Mouse (Mus musculus) adrenal gland, adult 18-20 months (tissue): Measurements from ENCODE around the gene Pla2g6. TPM values are rescaled to one million over a fixed set of nuclear protein-coding genes. Genes with fewer than 3 reads are reported as not detected.

ENCODE experiments used
- DNase-seq, 2 experiments: peaks; one replicate each; pipeline ENCODE4 v3.0.0; 2021 to 2022; ENCODE audit warnings: low spot score in 2 of 2
- long read RNA-seq, 2 experiments: library from polyadenylated mRNA; stranded (forward); transcript quantifications; one replicate each; pipeline ENCODE4 v2.0.0; 2021
- total RNA-seq, 2 experiments: library from RNA; stranded (reverse); gene quantifications; 1 replicate in 1 of 2; 2 replicates in 1 of 2; pipeline ENCODE4 v1.2.3; 2021

Pla2g6 gene
- 10 to 100 TPM; 25.3 to 26.5 TPM for total RNA-seq
- long read RNA-seq, experiment 1, transcript Pla2g6-202 (16 exons, 3,365 nt) = major isoform, 14 of 34 reads
- long read RNA-seq, experiment 1, partial matches to known transcripts = 3 of 34 reads
- long read RNA-seq, experiment 1, other reads (novel, unspliced or antisense) = 9 of 34 reads
- long read RNA-seq, experiment 2, transcript Pla2g6-202 (16 exons, 3,365 nt) = major isoform, 16 of 52 reads
- long read RNA-seq, experiment 2, partial matches to known transcripts = 7 of 52 reads
- long read RNA-seq, experiment 2, other reads (novel, unspliced or antisense) = 16 of 52 reads

DNA sequence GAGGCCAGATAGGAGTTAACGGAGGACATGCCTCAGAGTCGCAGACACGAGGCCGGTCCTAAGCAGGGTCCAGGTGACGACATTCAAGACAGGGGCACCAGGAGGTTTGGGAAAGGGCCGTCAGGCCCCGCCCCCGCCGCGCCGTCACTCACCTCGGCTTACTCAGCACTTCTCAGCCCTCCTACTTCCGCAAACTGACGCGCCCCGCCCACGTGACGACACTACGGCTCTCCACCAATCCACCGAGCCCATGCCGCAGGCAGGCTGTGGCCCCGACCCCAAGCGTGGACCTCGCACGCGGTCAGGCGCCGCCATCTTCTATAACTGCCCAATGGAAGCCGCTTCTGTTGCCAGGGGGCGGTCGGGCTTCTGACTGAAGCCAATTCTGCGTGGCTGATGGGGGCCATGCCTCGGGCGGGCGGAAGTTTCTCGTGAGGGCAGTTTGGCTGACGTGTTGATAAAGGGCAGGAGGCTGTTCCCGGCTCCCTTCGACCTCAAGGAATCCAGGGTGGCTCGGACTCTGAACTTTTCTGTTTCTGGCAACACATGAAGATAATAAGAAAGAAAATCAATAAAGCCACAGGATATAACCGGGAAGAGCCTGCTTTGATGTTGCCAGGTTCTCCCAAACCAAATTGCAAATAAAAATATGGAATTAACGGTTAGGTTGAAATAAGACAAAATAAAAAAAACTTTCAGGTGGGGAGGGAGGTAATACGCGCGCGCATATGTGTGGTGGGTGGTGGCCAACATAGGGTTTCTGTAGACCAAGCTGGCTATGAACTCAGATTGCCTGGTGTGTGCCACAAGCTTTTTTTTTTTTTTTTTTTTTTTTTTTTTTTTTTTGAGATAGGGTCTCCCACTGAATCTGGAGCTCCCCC, at the start of gene Pla2g6:
Gene Pla2g6, minus strand, starts transcription at position 333 of the 881 bp plus-strand sequence.
- DNase-seq = peak; percentile 96

DNA sequence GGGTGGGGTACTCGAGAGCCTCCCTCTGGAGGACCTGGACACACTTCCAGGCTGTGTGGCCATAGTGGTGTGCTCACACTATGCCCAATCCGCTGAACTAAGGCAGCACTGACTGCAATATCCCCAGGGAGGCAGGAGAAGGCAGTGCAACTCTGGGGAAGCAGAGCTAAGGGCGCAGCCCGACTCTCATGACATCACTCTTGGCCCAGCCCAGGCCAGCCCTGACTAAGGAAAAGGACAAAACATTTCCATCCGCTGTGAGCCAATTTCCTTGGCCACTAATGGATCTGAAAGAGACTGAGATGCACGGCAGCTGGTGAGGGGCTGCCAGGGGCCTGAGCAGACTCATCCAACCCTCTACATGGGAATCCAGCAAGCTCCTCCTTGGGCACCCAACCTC, 49.5 kb upstream of the Pla2g6 start:
- DNase-seq = peak in 1 of 2 experiments; percentile 54

DNA sequence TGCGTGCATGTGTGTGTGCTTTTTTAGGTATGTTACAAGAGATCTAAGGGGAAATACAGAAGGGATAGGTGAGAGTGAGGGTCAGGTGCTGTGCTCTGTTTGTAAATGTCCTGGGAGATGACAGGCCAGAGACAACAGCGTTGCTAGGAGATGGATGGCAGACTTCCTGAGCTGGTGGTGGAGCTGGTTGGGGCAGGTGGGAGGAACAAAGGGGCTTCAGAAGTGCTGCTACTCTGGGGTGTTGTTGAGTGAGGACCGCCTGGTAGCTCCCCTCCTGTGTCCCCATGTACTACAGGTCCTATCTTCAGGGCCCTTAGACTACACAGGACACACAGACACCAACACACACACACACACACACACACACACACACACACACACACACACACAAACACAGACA, 46.6 kb upstream of the Pla2g6 start:
- no peak for DNase-seq

DNA sequence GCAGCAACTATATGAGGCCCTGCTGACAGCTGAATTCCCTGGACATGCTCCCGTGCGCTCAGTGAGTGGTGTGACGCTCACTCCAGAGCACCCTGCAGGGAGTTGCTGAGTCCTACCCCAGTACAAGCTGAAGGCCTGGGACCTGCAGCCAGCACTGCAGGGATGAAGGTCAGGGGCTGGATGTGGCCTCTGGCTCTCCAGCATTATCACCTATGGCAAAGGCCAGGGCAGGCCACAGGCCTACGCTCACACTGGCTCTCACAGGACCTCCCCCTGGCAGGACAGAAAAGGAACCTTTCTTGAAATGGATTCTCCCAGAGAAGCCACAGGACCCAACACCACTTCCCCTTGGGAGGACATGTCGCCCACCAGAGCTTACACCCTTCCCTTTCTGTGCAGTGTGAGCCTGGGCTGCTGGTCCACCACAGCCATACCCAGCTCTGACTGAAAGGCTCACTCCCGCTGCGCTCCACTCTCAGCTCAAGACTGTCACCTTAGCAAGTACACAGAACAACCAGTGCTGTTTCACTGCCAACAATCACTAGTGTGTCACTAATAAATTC, 42.2 kb upstream of the Pla2g6 start:
- no peak for DNase-seq

DNA sequence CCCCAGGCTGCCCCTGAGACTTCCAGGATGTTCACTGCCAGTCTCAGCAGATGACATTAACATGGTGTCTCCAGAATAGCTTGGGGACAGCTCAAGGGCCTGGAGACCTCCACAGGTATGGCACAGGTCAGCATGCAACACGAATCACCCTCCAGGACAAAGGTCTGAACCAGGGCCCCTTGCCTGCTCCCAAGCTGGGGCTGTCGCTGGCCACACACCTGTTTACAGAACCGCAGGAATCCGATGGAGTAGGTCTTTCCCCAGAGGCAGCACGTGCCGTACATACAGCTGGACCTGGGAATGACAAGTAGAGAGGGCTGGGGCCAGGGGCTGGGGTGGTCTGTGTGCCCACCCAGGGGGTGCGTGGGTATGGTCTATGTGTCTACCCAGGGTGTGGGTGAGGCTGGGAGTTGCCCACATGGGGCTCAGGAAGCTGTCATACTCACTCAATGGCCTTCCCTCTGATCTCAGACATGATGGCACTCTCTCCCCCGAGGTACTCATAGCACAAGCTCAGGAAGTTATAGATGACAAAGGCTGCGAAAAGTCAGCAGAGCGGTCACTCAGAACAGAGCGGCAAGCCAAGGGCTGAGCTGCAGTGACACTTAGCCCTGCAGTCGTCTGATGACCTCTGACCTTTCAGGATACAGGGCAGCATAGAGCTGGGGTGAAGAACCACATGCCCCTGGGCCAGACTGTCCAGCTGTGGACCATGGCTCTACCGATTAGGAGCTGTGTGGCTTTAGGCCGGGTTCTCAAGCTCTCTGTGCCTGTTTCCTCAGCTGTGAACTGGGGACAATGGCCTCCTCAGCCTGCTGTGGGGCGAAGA, 41.5 kb upstream of the Pla2g6 start:
- DNase-seq = no peak

DNA sequence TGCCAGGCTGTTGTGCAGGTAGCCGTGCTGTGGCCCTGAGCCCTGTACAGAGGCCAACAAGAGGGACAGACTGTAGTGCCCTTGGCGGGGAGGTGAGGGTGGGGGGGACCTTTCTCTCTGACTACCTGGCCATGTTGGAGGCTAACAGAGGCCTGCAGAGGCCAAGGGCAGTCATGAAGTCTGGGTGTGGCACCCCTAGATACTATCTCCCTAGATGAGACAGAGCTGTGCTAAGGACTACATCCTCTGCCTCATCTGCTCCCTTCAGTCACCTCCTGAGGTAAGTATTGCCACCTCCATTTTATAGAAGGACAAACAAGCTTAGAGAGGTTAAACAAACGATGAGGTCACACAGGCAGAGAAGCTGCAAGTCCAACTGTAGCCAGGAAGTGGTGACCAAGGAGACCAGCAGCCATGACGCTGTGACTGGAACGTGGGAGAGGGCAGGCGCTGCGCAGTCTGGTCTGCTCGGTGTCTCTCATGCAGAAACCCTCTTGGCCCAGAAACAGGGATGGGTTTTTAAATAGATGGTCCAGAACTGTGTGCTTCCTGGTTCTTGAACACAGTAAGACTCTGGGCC, 40.8 kb upstream of the Pla2g6 start:
- DNase-seq = no peak

DNA sequence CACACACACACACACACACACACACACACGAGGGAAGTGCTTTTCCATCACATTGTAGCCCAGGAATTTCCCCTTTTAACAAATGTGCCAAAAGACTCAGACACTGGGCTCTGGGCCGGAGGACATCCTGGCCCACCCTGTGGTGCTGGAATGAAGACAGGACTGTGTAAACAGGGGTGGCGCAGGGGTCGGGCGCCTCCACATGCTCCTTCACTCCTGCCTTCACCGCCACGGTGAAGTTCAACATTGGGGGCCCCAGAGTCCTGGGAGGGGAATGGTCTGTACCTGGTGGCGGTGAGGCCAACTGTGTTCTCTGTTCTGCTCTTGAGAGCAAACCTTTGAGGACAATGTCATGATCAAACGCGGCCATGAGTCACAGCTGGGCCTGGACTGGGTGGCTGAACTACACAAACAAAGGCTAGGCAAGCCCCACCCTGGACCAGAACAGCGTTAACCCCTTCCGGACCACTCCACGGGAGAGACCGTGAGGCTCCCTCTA, 40.2 kb upstream of the Pla2g6 start:
- peak in 1 of 2 experiments; percentile 29 for DNase-seq

DNA sequence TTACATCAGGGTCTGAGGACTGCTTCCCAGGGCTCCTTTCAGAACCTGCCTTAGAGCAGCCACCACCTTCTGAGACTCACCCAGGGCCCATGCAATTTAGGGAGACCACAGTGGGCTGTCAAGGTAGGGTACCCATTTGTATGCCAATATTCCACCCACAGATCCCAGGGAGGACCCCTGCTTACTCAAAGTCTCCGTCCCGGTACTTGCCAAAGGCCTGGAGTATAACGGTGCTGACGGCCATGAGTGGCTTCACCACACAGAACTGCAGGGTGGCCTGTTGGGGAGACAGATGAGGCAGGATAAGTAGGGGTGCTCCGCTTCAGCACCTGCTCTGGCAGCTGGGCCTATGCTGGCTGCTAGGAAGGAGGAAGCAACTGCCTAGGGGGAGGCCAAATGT, 38.2 kb upstream of the Pla2g6 start:
- DNase-seq = no peak

DNA sequence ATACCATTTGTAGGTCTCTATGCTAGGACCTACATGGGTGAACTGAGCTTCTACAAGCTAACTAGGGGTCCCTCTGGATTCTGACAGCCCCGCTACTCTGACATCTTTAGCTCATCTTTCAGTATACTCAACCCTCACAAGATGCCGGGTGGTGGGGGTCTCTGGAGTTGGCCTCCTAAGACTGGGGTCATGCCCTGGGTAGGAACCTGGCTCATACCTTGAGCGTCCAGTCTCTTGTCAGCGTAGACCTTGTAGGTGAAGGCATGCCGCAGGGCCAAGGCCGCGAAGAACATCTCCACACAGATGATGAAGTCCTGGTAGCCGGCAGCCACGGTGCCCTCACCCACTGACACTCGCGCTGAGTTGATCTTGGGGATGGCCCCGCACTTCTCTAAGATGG, 36.9 kb upstream of the Pla2g6 start:
- no peak for DNase-seq

DNA sequence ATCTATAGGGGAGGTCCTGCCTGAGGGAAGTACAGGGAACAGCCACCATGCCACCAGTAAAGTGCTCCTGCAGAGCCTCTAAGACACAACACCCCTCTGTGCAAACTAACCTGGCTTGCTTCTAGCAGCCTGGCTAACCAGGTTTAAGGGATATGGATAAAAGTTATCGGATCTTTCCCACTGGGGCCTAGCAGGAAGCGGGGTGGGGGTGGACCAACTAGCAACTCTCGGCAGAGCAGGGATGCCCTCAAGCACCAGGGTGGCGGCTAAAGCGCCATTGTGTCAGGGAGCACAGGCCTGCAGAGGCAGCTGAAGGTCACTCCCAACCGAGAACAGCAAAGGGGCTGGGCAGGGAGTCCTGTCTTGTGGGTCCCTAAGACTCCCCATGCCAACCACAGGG, 35.9 kb upstream of the Pla2g6 start:
- DNase-seq = no peak

DNA sequence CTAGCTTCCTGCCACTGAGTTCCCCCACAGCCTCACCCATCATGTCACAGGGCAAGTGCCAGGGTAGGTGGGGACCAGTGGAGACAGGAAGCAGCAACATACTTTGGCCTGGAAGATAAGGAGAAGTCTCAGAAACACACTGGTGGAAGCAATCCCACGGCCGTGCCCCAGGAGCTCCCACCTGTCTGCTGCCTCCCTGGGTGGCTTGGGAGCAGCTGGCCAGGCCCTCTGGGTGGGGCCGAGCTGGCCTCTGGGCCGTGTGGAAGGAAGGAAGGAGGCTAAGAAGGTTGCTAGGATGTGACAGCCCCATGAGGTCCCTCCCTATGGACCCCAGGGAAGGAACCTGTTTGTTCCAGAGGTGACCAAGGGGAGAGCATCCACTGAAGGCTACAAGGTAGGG, 32.8 kb upstream of the Pla2g6 start:
- DNase-seq = no peak

DNA sequence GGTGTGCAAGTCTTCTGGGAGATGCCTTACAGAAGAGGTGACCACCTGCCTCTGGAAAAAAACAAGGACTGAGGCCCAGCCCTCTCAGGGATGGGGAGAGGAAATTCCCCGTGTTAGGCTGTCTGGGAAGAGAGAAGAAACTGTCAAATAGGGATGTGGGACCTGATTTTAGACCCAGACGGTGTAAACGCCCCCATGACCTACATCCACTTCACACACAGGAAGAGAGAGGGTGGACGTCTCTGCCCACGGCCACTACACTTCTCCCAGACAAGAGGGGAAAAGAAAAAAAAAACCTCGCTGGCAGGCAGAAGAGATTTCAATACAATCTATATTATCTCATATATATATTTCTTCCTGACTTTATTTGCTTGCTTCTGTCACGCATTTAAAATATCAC, 32.2 kb upstream of the Pla2g6 start:
- no peak for DNase-seq

DNA sequence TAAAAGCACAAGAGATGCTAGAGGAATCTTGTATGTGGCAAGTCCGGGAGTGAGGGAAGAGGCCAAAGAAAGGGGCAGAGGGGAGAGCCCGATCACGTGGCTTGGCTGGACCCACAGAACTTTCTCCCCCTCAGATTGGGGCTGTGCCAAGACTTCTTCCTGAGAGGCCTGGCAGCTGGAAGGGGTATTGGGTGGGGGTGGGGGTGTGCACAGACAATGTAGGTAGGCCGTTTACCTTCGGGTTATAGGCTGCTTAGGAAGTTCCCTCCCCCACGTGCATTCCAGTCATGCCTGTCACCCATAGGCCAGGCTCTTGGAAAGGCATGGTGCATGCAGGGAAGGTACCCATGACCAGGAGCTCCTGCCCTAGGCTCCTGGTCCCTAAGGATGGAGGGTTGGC, 31.8 kb upstream of the Pla2g6 start:
- DNase-seq = no peak

DNA sequence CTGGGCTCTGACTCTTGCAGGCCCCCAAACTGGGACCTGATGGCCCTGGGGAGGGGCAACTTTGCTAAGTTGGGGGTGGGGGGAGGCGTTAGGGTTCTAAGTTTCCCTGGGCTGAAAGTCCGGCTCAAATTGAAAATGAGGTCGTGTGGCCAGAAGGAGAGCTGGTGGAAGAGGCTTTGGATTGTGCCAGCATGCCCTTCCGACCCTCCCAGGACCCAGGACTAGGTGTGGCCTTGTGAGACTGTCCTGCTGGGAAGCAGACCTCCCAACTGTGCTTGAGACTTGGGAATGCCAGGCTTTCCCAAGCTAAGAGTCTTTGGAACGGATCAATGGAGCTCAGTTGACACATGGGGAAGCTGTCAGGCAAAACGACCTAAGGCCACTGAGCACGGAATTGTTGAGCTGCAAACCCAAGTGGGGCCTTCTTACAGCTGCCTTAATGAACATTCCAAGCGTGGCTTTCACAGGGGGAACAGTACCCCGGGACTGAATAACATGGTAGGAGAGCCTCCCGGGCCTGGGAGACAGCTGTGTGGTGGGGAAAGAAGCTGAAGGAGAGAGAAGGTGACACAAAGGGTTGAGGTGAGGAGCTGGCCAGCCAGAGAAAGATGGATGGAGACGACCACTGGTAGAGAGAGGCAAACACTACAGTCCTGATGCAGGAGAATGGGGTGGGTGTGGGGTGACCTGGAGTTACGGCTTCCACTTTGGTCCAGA, 29.9 kb upstream of the Pla2g6 start:
- DNase-seq = no peak

DNA sequence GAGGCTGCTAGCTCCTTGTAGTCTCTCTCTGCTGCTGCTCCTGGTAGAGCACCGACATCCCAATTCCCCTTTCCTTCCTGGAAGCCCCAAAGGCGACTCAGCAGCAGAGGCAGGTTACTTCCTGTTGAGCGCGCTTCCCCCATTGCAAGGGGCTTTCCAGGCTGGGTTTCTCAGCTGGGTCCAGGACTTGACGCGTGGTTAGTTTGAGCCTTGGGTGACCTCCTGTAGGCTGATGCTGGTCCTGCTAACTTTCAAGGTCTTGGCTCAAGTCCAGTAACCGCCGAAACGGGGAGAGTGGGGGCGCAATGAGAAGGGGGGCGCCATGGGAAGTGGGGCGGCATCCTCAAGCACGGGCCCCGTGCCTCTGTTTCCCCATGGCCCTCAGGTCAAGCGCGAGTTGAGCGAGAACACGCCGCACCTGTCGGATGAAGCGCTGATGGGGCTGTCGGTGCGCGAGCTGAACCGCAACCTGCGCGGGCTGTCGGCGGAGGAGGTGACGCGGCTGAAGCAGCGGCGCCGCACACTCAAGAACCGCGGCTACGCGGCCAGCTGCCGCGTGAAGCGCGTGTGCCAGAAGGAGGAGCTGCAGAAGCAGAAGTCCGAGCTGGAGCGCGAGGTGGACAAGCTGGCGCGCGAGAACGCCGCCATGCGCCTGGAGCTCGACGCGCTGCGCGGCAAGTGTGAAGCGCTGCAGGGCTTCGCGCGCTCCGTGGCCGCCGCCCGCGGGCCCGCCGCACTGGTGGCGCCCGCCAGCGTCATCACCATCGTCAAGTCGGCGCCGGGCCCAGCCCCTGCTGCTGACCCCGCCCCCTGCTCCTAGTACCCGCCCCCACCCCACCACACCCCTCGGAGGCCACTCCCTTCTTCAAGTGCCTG, 29.1 kb upstream of the Pla2g6 start:
- DNase-seq = peak; percentile 52 to 67

DNA sequence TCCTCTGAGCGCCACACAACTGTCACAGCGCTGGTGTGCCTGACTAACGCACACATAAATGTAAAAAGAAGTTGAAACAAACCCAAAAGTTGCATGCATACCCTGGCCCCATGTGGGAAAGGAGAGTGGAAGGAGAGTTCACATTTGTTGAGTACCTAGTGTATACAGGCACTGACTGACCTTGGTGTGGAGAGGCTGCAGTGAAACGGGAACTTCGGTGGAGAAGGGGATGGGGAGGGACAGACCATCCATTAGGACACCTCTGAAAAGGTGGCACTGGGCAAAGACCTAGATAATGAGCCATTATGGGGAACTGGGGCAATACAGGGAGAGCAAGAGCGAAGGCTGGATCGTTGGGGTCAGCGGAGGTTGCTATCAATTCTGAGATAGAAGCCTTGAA, 28.3 kb upstream of the Pla2g6 start:
- no peak for DNase-seq

DNA sequence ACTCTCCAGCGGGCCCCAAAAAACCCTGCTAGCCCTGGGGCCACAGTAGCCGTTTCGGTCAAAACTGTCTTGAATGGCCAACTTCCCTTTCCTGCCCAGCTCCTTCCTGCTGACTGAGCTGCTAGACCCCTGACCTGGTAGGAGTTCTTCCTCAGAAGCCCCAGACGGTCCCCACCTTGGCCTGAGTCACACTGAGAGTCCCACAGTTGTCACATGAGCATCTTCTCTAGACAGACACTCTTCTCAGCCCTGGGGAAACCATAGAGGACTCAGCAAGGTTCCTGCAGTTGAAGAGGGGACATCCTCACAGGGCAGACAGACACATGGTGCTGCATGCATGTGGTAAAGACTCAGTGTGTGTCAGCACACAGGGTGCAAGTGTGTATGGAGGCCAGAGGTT, 26.4 kb upstream of the Pla2g6 start:
- DNase-seq = no peak

DNA sequence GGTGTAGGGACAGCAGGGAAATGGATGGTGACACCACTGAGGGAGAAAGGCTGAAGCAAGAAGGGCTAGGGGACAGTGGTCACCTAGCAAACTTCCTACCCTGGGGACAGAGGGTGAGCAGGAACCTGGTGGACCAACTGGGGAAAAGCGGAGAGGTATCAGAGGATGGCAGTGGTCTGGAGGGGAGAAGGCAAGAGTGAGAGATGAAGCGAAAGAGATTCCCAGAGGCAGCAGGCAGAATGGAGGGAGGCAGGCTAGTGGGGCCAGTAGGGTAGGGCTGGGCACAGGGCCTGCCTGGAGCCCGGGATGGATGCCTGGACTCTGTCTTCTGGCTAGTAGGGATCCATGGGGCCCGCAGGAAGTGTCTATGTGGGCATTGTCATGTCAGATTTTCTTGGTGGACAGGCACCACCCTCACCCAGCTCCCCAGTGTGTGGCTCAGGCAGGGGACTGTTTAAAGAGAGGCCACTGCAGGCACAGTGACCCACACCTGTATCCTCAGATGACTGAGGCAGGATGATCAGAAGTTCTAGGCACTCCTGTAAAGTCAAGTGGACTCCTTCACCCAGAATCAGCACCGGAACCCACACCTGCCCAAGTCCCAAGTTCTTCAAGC, 25.6 kb upstream of the Pla2g6 start:
- DNase-seq = no peak

DNA sequence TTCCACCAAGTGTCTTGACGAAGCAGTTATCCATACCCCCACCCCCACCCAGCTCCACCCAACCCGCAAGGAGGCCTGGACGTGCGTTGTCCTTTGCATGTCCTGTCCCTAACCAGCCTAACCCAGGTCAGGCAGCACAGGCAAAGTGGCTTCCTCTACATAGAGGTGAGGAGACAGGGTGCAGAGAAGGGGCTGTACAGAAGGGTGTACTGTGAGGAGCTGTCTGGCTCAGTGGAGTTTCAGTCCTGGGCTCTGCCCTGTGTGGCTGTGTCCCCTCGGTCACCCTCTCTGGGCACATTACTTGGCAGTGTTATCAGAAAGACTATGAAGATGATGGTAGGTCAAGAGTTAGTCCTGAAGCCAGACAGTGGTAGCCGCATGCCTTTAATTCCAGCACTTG, 24.3 kb upstream of the Pla2g6 start:
- DNase-seq = no peak
